Comparison of ENCODE assay signal across 9 mouse cellular contexts in the genomic region with DNA sequence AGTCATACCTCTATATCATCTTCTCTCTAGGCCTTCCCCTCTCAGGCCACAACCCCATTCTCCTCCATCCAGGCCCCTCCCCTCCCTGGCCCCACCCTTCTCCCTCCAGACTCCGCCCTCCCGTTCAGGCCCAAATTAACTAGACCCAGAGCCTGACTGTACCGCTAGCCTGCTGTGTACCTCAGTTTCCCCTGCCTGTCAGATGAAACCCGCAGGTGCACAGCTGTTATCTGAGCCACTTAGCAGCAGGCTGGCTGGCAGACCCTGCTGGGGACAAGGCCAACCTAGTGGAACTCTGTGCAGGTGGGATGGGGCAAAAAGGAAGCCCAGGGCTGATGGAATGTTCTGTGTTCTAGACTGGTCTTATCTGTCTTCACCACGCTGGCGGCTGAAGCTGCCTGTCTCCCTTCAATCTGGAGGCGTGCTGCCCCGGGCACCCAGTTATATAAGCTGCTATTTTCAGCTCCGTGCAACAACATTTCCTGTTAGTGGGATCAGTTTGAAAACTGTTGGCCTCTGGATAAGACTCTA. TPM values are rescaled to one million over a fixed set of nuclear protein-coding genes. Genes with fewer than 3 reads are reported as not detected.
A peak's percentile ranks its signal among the peaks of the same experiment; 100 is the strongest.
DNase-seq lines count a peak whose midpoint lies in the region; ATAC-seq and TF ChIP-seq lines count a peak whose summit lies in the region.
"Had no signal": no experiment of that assay in that cellular context is flagged by ENCODE, and none has a peak within 500 bp of the region (broad histone marks: within the 10 kb centered on the region; RNA-seq: fewer than 3 reads in every experiment).

No protein-coding gene starts in this region.

- H3K36me3 ChIP-seq in hindbrain, embryonic 10.5 days: no peaks in the 10 kb centered on the region
- H3K36me3 ChIP-seq in hindbrain, postnatal 0 days (ENCODE audit: insufficient read depth, low read length): no peaks in the 10 kb centered on the region
- H3K36me3 ChIP-seq in heart, postnatal 0 days (replicated peaks; ENCODE audit: control insufficient read depth, insufficient read depth, low read length): no peaks in the 10 kb centered on the region

- TF ChIP-seq CTCF in hindbrain, postnatal 0 days (IDR thresholded peaks at IDR 0.05; ENCODE audit: low read depth): no peak
- no peak for TF ChIP-seq CTCF in bone marrow, adult 2 months (IDR thresholded peaks at IDR 0.05; ENCODE audit: control insufficient read depth, insufficient read depth, low read length)
- no peak for TF ChIP-seq CTCF in heart, postnatal 0 days (IDR thresholded peaks at IDR 0.05; ENCODE audit: low read depth)

- H3K4me2 ChIP-seq in hindbrain, postnatal 0 days (ENCODE audit: low read depth, low read length): no peak overlapping the region
- no peak overlapping the region for H3K4me2 ChIP-seq in heart, postnatal 0 days (ENCODE audit: low read depth, low read length)

- no peak overlapping the region for H3K9ac ChIP-seq in hindbrain, postnatal 0 days (replicated peaks; ENCODE audit: low read length)
- no peak overlapping the region for H3K9ac ChIP-seq in heart, postnatal 0 days (replicated peaks; ENCODE audit: low read depth, low read length)

- peaks cover 76% of the 10 kb centered on the region for H3K4me1 ChIP-seq in hindbrain, embryonic 10.5 days (replicated peaks)
- H3K4me1 ChIP-seq in hindbrain, postnatal 0 days (ENCODE audit: insufficient read depth, low read length): peaks cover 7% of the 10 kb centered on the region; the same call in 1 of the 2 replicates
- peaks cover 7% of the 10 kb centered on the region; the same call in 1 of the 2 replicates for H3K4me1 ChIP-seq in bone marrow, adult 2 months (ENCODE audit: control insufficient read depth, insufficient read depth, low read length)
- peaks cover 33% of the 10 kb centered on the region for H3K4me1 ChIP-seq in heart, postnatal 0 days (ENCODE audit: control insufficient read depth, insufficient read depth)

- no peak overlapping the region for H3K27ac ChIP-seq in hindbrain, embryonic 10.5 days
- no peak overlapping the region for H3K27ac ChIP-seq in hindbrain, postnatal 0 days
- peak overlapping the region; percentile 90 for H3K27ac ChIP-seq in bone marrow, adult 2 months (ENCODE audit: control insufficient read depth, insufficient read depth, low read depth, low read length, poor library complexity)
- no peak overlapping the region for H3K27ac ChIP-seq in heart, postnatal 0 days (ENCODE audit: low read depth)
- H3K27ac ChIP-seq: kidney, postnatal 0 days had no signal

- no peak for DNase-seq in hindbrain, embryonic 10.5 days (ENCODE audit: low spot score)
- no peak for DNase-seq in hindbrain, postnatal 0 days (ENCODE audit: low spot score)
- DNase-seq in heart, postnatal 0 days (ENCODE audit: low spot score): peak; percentile 20
- DNase-seq in lung, postnatal 25 days (ENCODE audit: low spot score): peak; percentile 74
- no peak for DNase-seq in thymus, postnatal 14 days
- DNase-seq in adrenal gland, postnatal 36 days: no peak

- H3K4me3 ChIP-seq in hindbrain, embryonic 10.5 days: peak overlapping the region; percentile 32; the same call in 1 of the 2 replicates
- no peak overlapping the region for H3K4me3 ChIP-seq in hindbrain, postnatal 0 days (ENCODE audit: low read length)
- H3K4me3 ChIP-seq in bone marrow, adult 2 months (replicated peaks; ENCODE audit: control insufficient read depth, low read depth, low read length): peak overlapping the region; percentile 36
- no peak overlapping the region for H3K4me3 ChIP-seq in heart, postnatal 0 days (ENCODE audit: low read depth, low read length)

- ATAC-seq in hindbrain, postnatal 0 days: no peak
- ATAC-seq in heart, postnatal 0 days (ENCODE audit: insufficient read depth, low read depth): no peak
- no peak for ATAC-seq in monocyte, adult 5-6 weeks (replicated peaks; ENCODE audit: insufficient number of reproducible peaks, low FRiP score, low TSS enrichment, poor library complexity, severe bottlenecking)

- WGBS in hindbrain, embryonic 10.5 days: 40% methylated on average over 9 of the region's 9 CpGs
- WGBS in hindbrain, postnatal 0 days: 47% methylated on average over 9 of the region's 9 CpGs
- whole genome bisulfite sequencing in bone marrow, adult 2 months: 9% methylated on average over 9 of the region's 9 CpGs
- WGBS in heart, postnatal 0 days: 20% methylated on average over 9 of the region's 9 CpGs

- H3K27me3 ChIP-seq in hindbrain, embryonic 10.5 days (ENCODE audit: insufficient read depth, poor library complexity, severe bottlenecking): peaks cover 99% of the 10 kb centered on the region
- peaks cover 77% of the 10 kb centered on the region for H3K27me3 ChIP-seq in hindbrain, postnatal 0 days (ENCODE audit: insufficient read depth, low read length)
- peaks cover 62% of the 10 kb centered on the region for H3K27me3 ChIP-seq in heart, postnatal 0 days (ENCODE audit: control insufficient read depth, insufficient read depth, low read length)

- peak; percentile 9; the same call in 1 of the 2 replicates for TF ChIP-seq POLR2A in bone marrow, adult 2 months (IDR thresholded peaks at IDR 0.05; ENCODE audit: borderline replicate concordance, control insufficient read depth, low read depth, low read length)

- no peaks in the 10 kb centered on the region for H3K9me3 ChIP-seq in hindbrain, embryonic 10.5 days
- no peaks in the 10 kb centered on the region for H3K9me3 ChIP-seq in hindbrain, postnatal 0 days (ENCODE audit: low read length)
- no peaks in the 10 kb centered on the region for H3K9me3 ChIP-seq in heart, postnatal 0 days (replicated peaks; ENCODE audit: control insufficient read depth, low read length)

- no peak for TF ChIP-seq EP300 in heart, postnatal 0 days (IDR thresholded peaks at IDR 0.05; ENCODE audit: low read depth)

RNA-seq across cellular contexts. Expression of a gene that starts 4.0 kb away (rescaled TPM):
- 0.45 and 1.3 TPM in 2 replicates for polyA plus RNA-seq in hindbrain, embryonic 10.5 days (2016; fragmentation: Nextera tagmentation; extraction: Ambion mirVana)
- total RNA-seq in hindbrain, postnatal 0 days (2014; rRNA removed): 0.18 and 1.0 TPM in 2 replicates
- polyA plus RNA-seq in hindbrain, postnatal 0 days (2015; fragmentation: Nextera tagmentation; extraction: Ambion mirVana): 0.91 and 1.2 TPM in 2 replicates
- polyA plus RNA-seq in bone marrow, adult 2 months (2011; ENCODE audit: insufficient read depth, insufficient read length, low replicate concordance, missing spikeins): 3.0 and 8.6 TPM in 2 replicates
- total RNA-seq in heart, postnatal 0 days (2014; rRNA removed; ENCODE audit: low replicate concordance): 18.5 and 34.6 TPM in 2 replicates
- 12.6 and 14.6 TPM in 2 replicates for polyA plus RNA-seq in heart, postnatal 0 days (2015; fragmentation: Nextera tagmentation; extraction: Ambion mirVana)
- total RNA-seq in monocyte, adult 5-6 weeks (2017): 0.10 to 0.43 TPM in 2 of 3 replicates, not detected in the other
- 1 to 10 TPM; 7.3 to 7.7 TPM for total RNA-seq in adrenal gland, postnatal 36 days (2021)

RNA-seq across cellular contexts. Expression of a gene that starts 12.1 kb away (rescaled TPM):
- polyA plus RNA-seq in hindbrain, embryonic 10.5 days (2016; fragmentation: Nextera tagmentation; extraction: Ambion mirVana): 0.22 and 0.44 TPM in 2 replicates
- 15.7 and 18.3 TPM in 2 replicates for total RNA-seq in hindbrain, postnatal 0 days (2014; rRNA removed)
- 8.9 and 9.3 TPM in 2 replicates for polyA plus RNA-seq in hindbrain, postnatal 0 days (2015; fragmentation: Nextera tagmentation; extraction: Ambion mirVana)
- 2.2 TPM in 1 of 2 replicates, not detected in the other for polyA plus RNA-seq in bone marrow, adult 2 months (2011; ENCODE audit: insufficient read depth, insufficient read length, low replicate concordance, missing spikeins)
- total RNA-seq in heart, postnatal 0 days (2014; rRNA removed; ENCODE audit: low replicate concordance): 1.7 TPM in 1 of 2 replicates, not detected in the other
- polyA plus RNA-seq in heart, postnatal 0 days (2015; fragmentation: Nextera tagmentation; extraction: Ambion mirVana): 0.05 TPM in 2 replicates
- not detected in 3 replicates for total RNA-seq in monocyte, adult 5-6 weeks (2017)
- under 1 TPM in 1 of 2 experiments, not detected in 1; 0.26 TPM for total RNA-seq in adrenal gland, postnatal 36 days (2021)

RNA-seq across cellular contexts. Expression of a gene that starts 14.4 kb away (rescaled TPM):
- polyA plus RNA-seq in hindbrain, embryonic 10.5 days (2016; fragmentation: Nextera tagmentation; extraction: Ambion mirVana): 7.2 and 11.2 TPM in 2 replicates
- total RNA-seq in hindbrain, postnatal 0 days (2014; rRNA removed): 3.7 TPM in 2 replicates
- polyA plus RNA-seq in hindbrain, postnatal 0 days (2015; fragmentation: Nextera tagmentation; extraction: Ambion mirVana): 5.2 and 5.5 TPM in 2 replicates
- 4.2 and 6.5 TPM in 2 replicates for polyA plus RNA-seq in bone marrow, adult 2 months (2011; ENCODE audit: insufficient read depth, insufficient read length, low replicate concordance, missing spikeins)
- not detected in 2 replicates for total RNA-seq in heart, postnatal 0 days (2014; rRNA removed; ENCODE audit: low replicate concordance)
- polyA plus RNA-seq in heart, postnatal 0 days (2015; fragmentation: Nextera tagmentation; extraction: Ambion mirVana): 0.85 and 1.0 TPM in 2 replicates
- not detected in 3 replicates for total RNA-seq in monocyte, adult 5-6 weeks (2017)
- 10 to 100 TPM; 11.0 to 13.7 TPM for total RNA-seq in adrenal gland, postnatal 36 days (2021)

RNA-seq across cellular contexts. Expression of a gene that starts 14.9 kb away (rescaled TPM):
- 3.3 and 3.9 TPM in 2 replicates for polyA plus RNA-seq in hindbrain, embryonic 10.5 days (2016; fragmentation: Nextera tagmentation; extraction: Ambion mirVana)
- total RNA-seq in hindbrain, postnatal 0 days (2014; rRNA removed): 3.8 and 6.7 TPM in 2 replicates
- polyA plus RNA-seq in hindbrain, postnatal 0 days (2015; fragmentation: Nextera tagmentation; extraction: Ambion mirVana): 11.0 and 11.8 TPM in 2 replicates
- polyA plus RNA-seq in bone marrow, adult 2 months (2011; ENCODE audit: insufficient read depth, insufficient read length, low replicate concordance, missing spikeins): 1.4 TPM in 1 of 2 replicates, not detected in the other
- not detected in 2 replicates for total RNA-seq in heart, postnatal 0 days (2014; rRNA removed; ENCODE audit: low replicate concordance)
- 2.0 and 2.1 TPM in 2 replicates for polyA plus RNA-seq in heart, postnatal 0 days (2015; fragmentation: Nextera tagmentation; extraction: Ambion mirVana)
- 0.57 TPM in 1 of 3 replicates, not detected in the others for total RNA-seq in monocyte, adult 5-6 weeks (2017)
- 1 to 10 TPM; 2.2 to 3.3 TPM for total RNA-seq in adrenal gland, postnatal 36 days (2021)

RNA-seq across cellular contexts. Expression of a gene that starts 23.9 kb away (rescaled TPM):
- polyA plus RNA-seq in hindbrain, embryonic 10.5 days (2016; fragmentation: Nextera tagmentation; extraction: Ambion mirVana): 55.6 and 60.9 TPM in 2 replicates
- total RNA-seq in hindbrain, postnatal 0 days (2014; rRNA removed): 28.9 and 36.0 TPM in 2 replicates
- polyA plus RNA-seq in hindbrain, postnatal 0 days (2015; fragmentation: Nextera tagmentation; extraction: Ambion mirVana): 35.7 and 38.4 TPM in 2 replicates
- 40.8 and 52.1 TPM in 2 replicates for polyA plus RNA-seq in bone marrow, adult 2 months (2011; ENCODE audit: insufficient read depth, insufficient read length, low replicate concordance, missing spikeins)
- total RNA-seq in heart, postnatal 0 days (2014; rRNA removed; ENCODE audit: low replicate concordance): 13.5 and 41.4 TPM in 2 replicates
- 35.2 and 37.4 TPM in 2 replicates for polyA plus RNA-seq in heart, postnatal 0 days (2015; fragmentation: Nextera tagmentation; extraction: Ambion mirVana)
- total RNA-seq in monocyte, adult 5-6 weeks (2017): 23.5 to 28.1 TPM (median 27.6 TPM) in 3 replicates
- 10 to 100 TPM; 24.6 to 32.0 TPM for total RNA-seq in adrenal gland, postnatal 36 days (2021)

Comparison
In these comparisons a context has a peak if more than half of its experiments do, and no peak if none do; other contexts are left out.
1. H3K4me3 ChIP-seq: peak in hindbrain, embryonic 10.5 days (single experiment) and bone marrow, adult 2 months (single experiment); none in hindbrain, postnatal 0 days (single experiment) and heart, postnatal 0 days (single experiment).
2. DNase-seq: peak in heart, postnatal 0 days (single experiment) and lung, postnatal 25 days (single experiment); none in hindbrain, embryonic 10.5 days (single experiment), hindbrain, postnatal 0 days (single experiment), thymus, postnatal 14 days (single experiment) and adrenal gland, postnatal 36 days (0 of 2).